Mouse (Mus musculus) neural tube, embryonic 14.5 days (tissue): ENCODE measurements around the gene Atp8a1. TPM values are rescaled to one million over a fixed set of nuclear protein-coding genes. Genes with fewer than 3 reads are reported as not detected.

Experiments used
- ATAC-seq: fragments of 200-750 bp; cut with Nextera tagmentation; 2 replicates; pipeline ENCODE4 v1.8.0; 2017; ENCODE audit warnings: low read depth, mild to moderate bottlenecking, moderate TSS enrichment, moderate library complexity
- H3K27ac ChIP-seq: fragments of 300-500 bp; sonication (generic); 2 replicates; pipeline ENCODE4 v1.5.1; 2014; ENCODE audit warnings: low read depth, mild to moderate bottlenecking, control low read depth, low read length, moderate library complexity, mixed read lengths
- H3K27me3 ChIP-seq: fragments of 300-500 bp; sonication (generic); 2 replicates; pipeline ENCODE4 v1.6.1; 2014; ENCODE audit warnings: low read length; ENCODE audit not compliant: control insufficient read depth, insufficient read depth
- H3K36me3 ChIP-seq: fragments of 300-500 bp; sonication (generic); 2 replicates; pipeline ENCODE4 v1.6.1; 2014; ENCODE audit warnings: low read length, mixed read lengths; ENCODE audit not compliant: control insufficient read depth, insufficient read depth
- H3K4me1 ChIP-seq: fragments of 300-500 bp; sonication (generic); 2 replicates; pipeline ENCODE4 v1.6.1; 2014; ENCODE audit warnings: low read length; ENCODE audit not compliant: control insufficient read depth, insufficient read depth
- H3K4me2 ChIP-seq: fragments of 300-500 bp; sonication (generic); 2 replicates; pipeline ENCODE4 v1.6.1; 2014; ENCODE audit warnings: mild to moderate bottlenecking, low read depth, low read length, control low read depth
- H3K4me3 ChIP-seq: fragments of 300-500 bp; sonication (generic); 2 replicates; pipeline ENCODE4 v1.5.1; 2014; ENCODE audit warnings: low read depth, low read length, control low read depth, mixed read lengths
- H3K9ac ChIP-seq: fragments of 300-500 bp; sonication (generic); replicated peaks from 2 replicates; pipeline ENCODE4 v1.6.1; 2014; ENCODE audit warnings: low read depth, mild to moderate bottlenecking, control low read depth, low read length, mixed read lengths
- H3K9me3 ChIP-seq: fragments of 300-500 bp; sonication (generic); 2 replicates; pipeline ENCODE4 v1.6.1; 2016; ENCODE audit warnings: low read length; ENCODE audit not compliant: control insufficient read depth
- WGBS: fragments of 180-500 bp; shearing (Covaris S2); extraction: QIAGEN DNeasy Blood & Tissue Kit; methylation state at CpG from one replicate; pipeline ENCODE4 v1.1.7; 2014; 5-methylcytosine and 5-hydroxymethylcytosine counted together
- polyA plus RNA-seq: library from polyadenylated mRNA; unstranded; fragments of >200 nt; fragmentation: Nextera tagmentation; extraction: Ambion mirVana; gene quantifications from 2 replicates; pipeline ENCODE4 v1.2.1, GENCODE M21; 2014

Atp8a1 gene
- polyA plus RNA-seq = 72.6 and 81.5 TPM in 2 replicates

GRCm38 (mm10) chr5:67847253-67848165 is at the start of gene Atp8a1:
TSS of gene Atp8a1 (minus strand) at chr5:67847434.
- Histone ChIP-seq H3K4me3 (peak within 1 kb of the TSS; percentile 82), H3K27ac (peak within 1 kb of the TSS; percentile 87), H3K4me2 (peak within 1 kb of the TSS; percentile 80), H3K9me3 (no peaks in the 10 kb centered on the region), H3K27me3 (no peaks in the 10 kb centered on the region), H3K4me1 (peaks cover 26% of the 10 kb centered on the region; the same call in 1 of the 2 replicates), H3K9ac (peak within 1 kb of the TSS; percentile 85), H3K36me3 (no peaks in the 10 kb centered on the region)
- ATAC-seq = peak; percentile 94
- WGBS = 1% methylated on average over 39 of the region's 64 CpGs

DNA sequence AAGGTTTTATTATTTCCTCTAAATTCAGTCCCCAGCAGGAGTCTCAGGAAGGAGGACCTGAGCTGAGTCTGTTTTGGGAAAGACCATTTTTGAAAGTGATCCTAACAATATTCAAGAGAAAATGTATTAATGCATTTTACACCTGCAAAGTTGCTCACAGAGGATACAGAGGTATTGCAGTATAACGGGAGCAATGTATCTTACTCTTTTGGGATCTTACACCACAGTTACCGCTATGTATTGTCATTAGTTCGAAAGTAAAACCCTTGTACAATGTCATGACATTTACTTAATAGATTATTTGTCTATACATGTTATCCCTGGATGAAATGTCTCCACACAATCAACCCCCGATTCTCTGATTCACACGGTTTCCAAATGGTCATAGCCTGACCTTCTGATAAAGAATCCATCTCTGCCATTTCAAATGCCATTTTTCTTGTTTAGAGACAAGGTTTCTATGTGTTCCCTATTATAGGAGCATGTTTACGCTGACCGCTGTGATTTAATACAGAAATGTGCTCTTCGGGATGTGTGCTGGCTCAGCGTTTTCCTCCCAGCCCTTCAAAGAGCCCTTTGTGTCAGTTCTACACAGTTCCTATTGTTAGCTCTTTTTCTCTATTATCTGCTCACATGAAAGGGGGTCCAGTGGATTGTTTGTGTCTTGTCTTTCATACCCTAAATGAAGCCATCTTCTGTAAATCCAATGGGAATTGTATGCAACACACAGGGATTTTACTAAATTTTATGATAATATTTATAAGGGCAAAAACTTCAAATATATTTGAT is 37.4 kb upstream of the Atp8a1 start:
- Histone ChIP-seq H3K4me3 (no peak overlapping the region), H3K27me3 (no peaks in the 10 kb centered on the region), H3K4me2 (peak overlapping the region; percentile 3; the same call in 1 of the 2 replicates), H3K9me3 (no peaks in the 10 kb centered on the region), H3K9ac (no peak overlapping the region), H3K36me3 (no peaks in the 10 kb centered on the region), H3K4me1 (no peaks in the 10 kb centered on the region), H3K27ac (no peak overlapping the region; the same call in 1 of the 2 replicates)
- WGBS = 16% methylated on average over 9 of the region's 9 CpGs
- ATAC-seq = peak; percentile 81

DNA sequence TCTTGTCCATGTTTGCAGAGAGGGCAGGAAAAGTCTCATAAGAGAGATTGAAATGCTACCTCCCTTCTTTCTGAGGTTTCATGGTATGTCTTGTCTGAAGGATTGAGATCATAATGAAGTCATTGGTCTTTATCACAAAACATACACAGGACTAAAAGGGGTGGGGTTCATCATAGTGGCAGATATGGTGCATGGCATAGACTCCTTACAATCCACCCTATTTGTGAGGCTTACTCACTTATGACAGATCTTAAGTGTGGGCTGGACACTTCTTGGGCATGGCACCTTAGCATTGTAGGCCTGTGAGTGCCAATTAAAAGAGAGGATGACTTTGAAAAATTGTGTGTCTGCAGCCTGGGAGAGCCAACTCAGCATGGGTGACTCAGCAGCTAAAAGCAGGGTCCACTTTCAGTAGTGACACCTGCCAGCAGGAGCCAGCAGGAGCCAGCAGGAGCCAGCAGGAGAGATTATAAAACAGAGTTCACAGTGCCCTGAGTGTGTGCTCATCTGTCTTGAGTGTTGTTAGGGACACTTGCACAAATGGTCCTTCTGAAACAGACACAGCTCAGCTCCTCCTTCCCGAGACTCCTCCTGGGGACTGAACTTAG is 36.4 kb upstream of the Atp8a1 start:
- 46% methylated on average over 1 of the region's 1 CpGs for WGBS

DNA sequence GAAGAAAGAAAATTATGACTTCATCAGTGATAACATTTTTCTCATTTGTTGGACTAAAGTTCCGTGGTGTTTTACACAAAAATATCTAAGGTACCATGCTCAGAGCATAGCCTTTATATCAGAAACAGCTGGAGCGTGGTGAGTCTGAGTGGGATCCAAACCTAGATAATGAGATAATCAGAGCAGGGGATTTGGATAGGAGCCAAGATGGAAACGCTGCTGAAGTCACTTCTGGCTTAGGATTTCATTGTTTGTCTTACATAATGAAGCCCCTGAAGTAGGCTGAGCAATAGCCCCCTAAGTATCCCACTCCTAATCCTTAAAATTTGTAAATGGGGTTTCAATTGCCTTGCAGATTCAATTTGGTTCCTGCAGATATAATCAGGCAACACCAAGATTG is 24.2 kb upstream of the Atp8a1 start:
- Histone ChIP-seq H3K4me2 (no peak overlapping the region), H3K9me3 (no peaks in the 10 kb centered on the region), H3K4me1 (no peaks in the 10 kb centered on the region), H3K27me3 (no peaks in the 10 kb centered on the region), H3K9ac (no peak overlapping the region), H3K27ac (no peak overlapping the region), H3K4me3 (no peak overlapping the region), H3K36me3 (no peaks in the 10 kb centered on the region)
- 37% methylated on average over 3 of the region's 3 CpGs for WGBS
- no peak for ATAC-seq

More for the DNA sequence above, 36.4 kb upstream of the Atp8a1 start:
- Histone ChIP-seq H3K4me3 (no peak overlapping the region), H3K27me3 (no peaks in the 10 kb centered on the region), H3K9ac (no peak overlapping the region), H3K4me2 (no peak overlapping the region), H3K36me3 (no peaks in the 10 kb centered on the region), H3K27ac (no peak overlapping the region), H3K9me3 (no peaks in the 10 kb centered on the region), H3K4me1 (no peaks in the 10 kb centered on the region)
- no peak for ATAC-seq

DNA sequence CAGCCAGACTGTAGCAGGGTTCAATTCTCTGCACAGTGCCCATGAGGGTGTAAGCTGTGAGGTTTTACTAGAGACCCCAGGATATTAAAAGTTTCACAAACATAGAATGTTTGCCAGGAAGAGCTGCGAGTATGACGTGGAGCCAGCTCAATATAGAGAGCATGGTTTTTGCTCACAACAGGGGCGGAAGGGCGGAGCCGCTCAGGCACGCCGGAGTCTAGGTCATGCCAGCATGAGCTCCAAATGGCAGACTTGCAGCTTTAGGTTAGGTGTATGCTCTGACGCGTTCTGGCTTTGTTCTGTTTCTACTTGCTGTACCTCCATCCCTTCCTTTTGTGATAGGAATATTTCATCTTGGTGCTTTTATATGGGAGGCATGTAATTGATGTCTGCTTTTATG is 19.0 kb upstream of the Atp8a1 start:
- no peak overlapping the region for H3K27ac ChIP-seq
- no peaks in the 10 kb centered on the region for H3K27me3 ChIP-seq
- H3K9ac ChIP-seq = no peak overlapping the region

GRCm38 (mm10) chr5:67865670-67866069 is 18.4 kb upstream of the Atp8a1 start:
- Histone ChIP-seq H3K9ac (no peak overlapping the region), H3K4me3 (no peak overlapping the region), H3K4me2 (no peak overlapping the region), H3K9me3 (no peaks in the 10 kb centered on the region), H3K27me3 (no peaks in the 10 kb centered on the region), H3K36me3 (no peaks in the 10 kb centered on the region), H3K4me1 (no peaks in the 10 kb centered on the region), H3K27ac (no peak overlapping the region)
- no peak for ATAC-seq
- 80% methylated on average over 5 of the region's 5 CpGs for WGBS

More for the DNA sequence above, 19.0 kb upstream of the Atp8a1 start:
- Histone ChIP-seq H3K36me3 (no peaks in the 10 kb centered on the region), H3K4me3 (no peak overlapping the region), H3K4me1 (no peaks in the 10 kb centered on the region), H3K9me3 (no peaks in the 10 kb centered on the region), H3K4me2 (no peak overlapping the region)
- ATAC-seq = no peak
- 81% methylated on average over 9 of the region's 9 CpGs for WGBS

GRCm38 (mm10) chr5:67864508-67865060 is 17.4 kb upstream of the Atp8a1 start:
- Histone ChIP-seq H3K27ac (no peak overlapping the region), H3K4me3 (no peak overlapping the region), H3K4me1 (no peaks in the 10 kb centered on the region), H3K27me3 (no peaks in the 10 kb centered on the region), H3K9me3 (no peaks in the 10 kb centered on the region), H3K9ac (no peak overlapping the region), H3K36me3 (no peaks in the 10 kb centered on the region), H3K4me2 (no peak overlapping the region)
- WGBS = 88% methylated on average over 2 of the region's 2 CpGs
- no peak for ATAC-seq

DNA sequence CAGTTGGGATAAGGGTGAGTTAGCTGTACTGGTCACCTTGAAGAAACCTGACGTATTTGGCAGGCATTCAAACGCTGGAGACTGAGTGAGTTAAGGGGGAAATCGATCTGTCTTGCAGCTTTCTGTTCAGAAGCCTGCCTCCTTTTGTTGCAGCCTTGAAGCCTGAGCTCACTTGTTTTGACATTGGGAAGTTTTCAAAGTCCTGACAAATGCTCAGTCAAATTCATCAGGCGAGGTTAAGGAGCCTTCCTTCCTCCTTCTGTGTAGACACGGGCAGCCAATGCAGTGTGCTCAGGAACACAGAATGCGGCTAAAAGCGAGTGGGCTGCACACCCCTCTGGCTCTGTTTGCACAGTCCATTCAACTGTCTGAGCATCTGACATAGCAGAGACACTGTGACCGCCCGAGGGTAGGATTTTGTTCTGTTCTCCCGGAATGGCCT is 16.7 kb upstream of the Atp8a1 start:
- H3K9ac ChIP-seq = no peak overlapping the region
- no peaks in the 10 kb centered on the region for H3K36me3 ChIP-seq
- H3K9me3 ChIP-seq = no peaks in the 10 kb centered on the region
- no peak overlapping the region for H3K4me2 ChIP-seq
- ATAC-seq = no peak
- 70% methylated on average over 10 of the region's 10 CpGs for WGBS
- H3K27ac ChIP-seq = no peak overlapping the region
- H3K27me3 ChIP-seq = no peaks in the 10 kb centered on the region
- H3K4me3 ChIP-seq = no peak overlapping the region
- H3K4me1 ChIP-seq = no peaks in the 10 kb centered on the region
